Mouse (Mus musculus) hindbrain, postnatal 0 days (tissue): ENCODE data around the gene Nmnat3. TPM values are rescaled to one million over a fixed set of nuclear protein-coding genes. Genes with fewer than 3 reads are reported as not detected.
A peak's percentile ranks its signal among the peaks of the same experiment; 100 is the strongest.
"Not testable (repeated sequence)": the region's sequence is repeated elsewhere in the genome, so short reads cannot be mapped to it uniquely, and the experiment has no call there.

Experiments used
- ATAC-seq: fragments of 200-750 bp; cut with Nextera tagmentation; 2 replicates; pipeline ENCODE4 v1.8.0; 2017; ENCODE audit warnings: mild to moderate bottlenecking, moderate TSS enrichment, moderate library complexity
- DNase-seq: peaks from one replicate; pipeline ENCODE4 v3.0.0-alpha.2; 2015; ENCODE audit warnings: low spot score
- H3K27ac ChIP-seq: fragments of 300-500 bp; sonication (generic); 2 replicates; pipeline ENCODE4 v1.5.1; 2014; ENCODE audit warnings: mild to moderate bottlenecking
- H3K27me3 ChIP-seq: fragments of 300-500 bp; sonication (generic); 2 replicates; pipeline ENCODE4 v1.6.1; 2014; ENCODE audit warnings: low read length, mixed read lengths; ENCODE audit not compliant: insufficient read depth
- H3K36me3 ChIP-seq: fragments of 300-500 bp; sonication (generic); 2 replicates; pipeline ENCODE4 v1.6.1; 2014; ENCODE audit warnings: low read length, mixed read lengths; ENCODE audit not compliant: insufficient read depth
- H3K4me1 ChIP-seq: fragments of 300-500 bp; sonication (generic); 2 replicates; pipeline ENCODE4 v1.6.1; 2014; ENCODE audit warnings: antibody characterized with exemption, low read length, mixed read lengths; ENCODE audit not compliant: insufficient read depth
- H3K4me2 ChIP-seq: fragments of 300-500 bp; sonication (generic); 2 replicates; pipeline ENCODE4 v1.6.1; 2014; ENCODE audit warnings: low read depth, mild to moderate bottlenecking, low read length, moderate library complexity, mixed read lengths
- H3K4me3 ChIP-seq: fragments of 300-500 bp; sonication (generic); 2 replicates; pipeline ENCODE4 v1.5.1; 2014; ENCODE audit warnings: low read length
- H3K9ac ChIP-seq: fragments of 300-500 bp; sonication (generic); replicated peaks from 2 replicates; pipeline ENCODE4 v1.6.1; 2014; ENCODE audit warnings: mild to moderate bottlenecking, low read length, moderate library complexity, mixed read lengths
- H3K9me3 ChIP-seq: fragments of 300-500 bp; sonication (generic); 2 replicates; pipeline ENCODE4 v1.6.1; 2016; ENCODE audit warnings: low read length, mixed read lengths
- CTCF ChIP-seq: IDR thresholded peaks from 2 replicates; pipeline ENCODE4 v1.5.1; 2016; ENCODE audit warnings: antibody characterized with exemption, control low read depth, low read depth
- WGBS: fragments of 180-500 bp; shearing (Covaris S2); extraction: QIAGEN DNeasy Blood & Tissue Kit; methylation state at CpG from one replicate; pipeline ENCODE4 v1.1.7; 2014; 5-methylcytosine and 5-hydroxymethylcytosine counted together
- polyA plus RNA-seq: library from polyadenylated mRNA; unstranded; fragments of >200 nt; fragmentation: Nextera tagmentation; extraction: Ambion mirVana; gene quantifications from 2 replicates; pipeline ENCODE4 v1.2.1, GENCODE M21; 2015
- total RNA-seq: library from RNA; depleted of rRNA; stranded (reverse); fragments of >200 nt; gene quantifications from 2 replicates; pipeline ENCODE4 v1.2.3, GENCODE M21; 2014; rRNA removed

Gene Nmnat3
- total RNA-seq (1.3 and 3.1 TPM in 2 replicates), polyA plus RNA-seq (1.5 and 1.7 TPM in 2 replicates)

DNA sequence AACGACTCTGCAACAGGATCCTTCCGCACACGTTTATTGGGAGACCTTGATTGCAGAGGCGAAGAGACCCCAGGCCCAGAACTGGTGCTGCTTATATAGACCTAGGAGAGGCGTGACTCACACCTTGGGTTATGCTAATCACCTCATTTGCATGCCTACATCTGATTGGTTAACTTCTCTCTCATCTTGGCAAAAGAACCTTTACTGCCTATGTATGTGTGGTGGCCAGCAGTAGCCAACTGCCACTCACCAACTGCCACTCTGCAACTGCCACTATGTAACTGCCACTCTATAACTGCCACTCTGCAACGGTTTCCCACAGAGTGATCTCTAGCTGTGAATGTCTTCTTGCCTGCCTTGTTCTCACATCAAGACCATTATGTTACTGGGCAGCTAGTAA lies at the start of gene Nmnat3:
Nmnat3 (plus strand) TSS at position 301 of the 400 bp plus-strand sequence.
- not testable (repeated sequence) for ATAC-seq, H3K9me3 ChIP-seq, H3K4me1 ChIP-seq, H3K27me3 ChIP-seq, H3K27ac ChIP-seq, H3K4me2 ChIP-seq, H3K4me3 ChIP-seq, H3K9ac ChIP-seq, DNase-seq, H3K36me3 ChIP-seq
- whole genome bisulfite sequencing, result 77% methylated on average over 6 of the region's 6 CpGs

DNA sequence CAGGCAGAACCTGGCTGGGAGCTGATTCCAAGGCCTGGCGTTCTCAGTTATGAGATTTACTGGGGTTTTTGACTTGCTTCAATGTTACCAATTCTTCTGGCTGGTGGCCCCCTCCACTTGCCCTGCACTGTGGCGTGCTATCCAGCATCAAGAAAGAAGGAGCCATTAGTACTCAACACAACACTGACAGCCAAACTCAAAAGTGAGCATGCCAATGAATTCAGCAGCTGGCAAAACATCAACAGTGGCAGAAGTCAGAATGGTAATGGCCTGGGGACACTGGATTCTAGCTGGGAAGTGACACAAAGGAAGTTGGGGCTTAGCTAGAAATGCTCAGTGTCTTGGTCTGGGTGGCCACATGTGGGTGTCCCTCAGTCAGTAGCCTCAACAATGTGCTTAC lies 43.8 kb upstream of the Nmnat3 start:
- no peak for TF ChIP-seq CTCF
- no peak for ATAC-seq
- 81% methylated on average over 2 of the region's 2 CpGs for WGBS
- Histone ChIP-seq H3K27ac (no peak overlapping the region), H3K36me3 (no peaks in the 10 kb centered on the region), H3K4me3 (no peak overlapping the region), H3K9ac (no peak overlapping the region), H3K9me3 (no peaks in the 10 kb centered on the region), H3K4me2 (no peak overlapping the region), H3K4me1 (no peaks in the 10 kb centered on the region), H3K27me3 (no peaks in the 10 kb centered on the region)
- no peak for DNase-seq

- TF ChIP-seq CTCF, result peak; percentile 91
Observed at GRCm38 (mm10) chr9:98244223-98244622, 43.0 kb upstream of the Nmnat3 start.

DNA sequence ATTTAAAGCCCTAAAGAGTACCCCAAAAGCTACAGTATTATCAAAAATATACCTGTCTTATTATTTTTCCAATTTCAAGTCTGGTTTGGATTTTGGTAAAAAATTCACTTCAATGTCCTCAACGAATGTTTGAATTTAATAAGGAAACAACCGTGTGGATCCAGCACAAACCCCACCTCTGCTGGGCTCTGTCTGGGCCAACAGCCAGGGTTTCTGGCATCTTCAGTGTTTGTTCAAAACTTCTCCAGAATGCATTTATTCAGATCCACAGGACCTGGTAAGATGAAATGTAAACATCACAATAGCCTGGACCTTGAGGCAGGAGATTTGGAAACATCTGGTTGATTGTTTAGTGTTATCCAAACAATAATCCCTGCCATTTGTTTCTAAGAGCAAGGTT lies 42.0 kb upstream of the Nmnat3 start:
- no peak for TF ChIP-seq CTCF
- Histone ChIP-seq H3K36me3 (no peaks in the 10 kb centered on the region), H3K4me2 (no peak overlapping the region), H3K4me3 (no peak overlapping the region), H3K4me1 (no peaks in the 10 kb centered on the region), H3K9ac (no peak overlapping the region), H3K27me3 (no peaks in the 10 kb centered on the region), H3K9me3 (no peaks in the 10 kb centered on the region), H3K27ac (no peak overlapping the region)
- DNase-seq (no peak), ATAC-seq (no peak)
- WGBS, result 55% methylated on average over 2 of the region's 2 CpGs

More at GRCm38 (mm10) chr9:98244223-98244622, 43.0 kb upstream of the Nmnat3 start:
- WGBS, result 36% methylated on average over 2 of the region's 2 CpGs
- ATAC-seq (peak; percentile 88), DNase-seq (peak; percentile 90)
- H3K27ac ChIP-seq, result no peak overlapping the region
- H3K36me3 ChIP-seq, result no peaks in the 10 kb centered on the region
- no peak overlapping the region for H3K4me2 ChIP-seq
- no peak overlapping the region for H3K4me3 ChIP-seq
- H3K27me3 ChIP-seq, result no peaks in the 10 kb centered on the region
- H3K4me1 ChIP-seq, result no peaks in the 10 kb centered on the region
- no peak overlapping the region for H3K9ac ChIP-seq
- no peaks in the 10 kb centered on the region for H3K9me3 ChIP-seq

- ATAC-seq (no peak), DNase-seq (no peak)
- H3K4me1 ChIP-seq, result no peaks in the 10 kb centered on the region
- H3K27ac ChIP-seq, result no peak overlapping the region
- no peaks in the 10 kb centered on the region for H3K36me3 ChIP-seq
- H3K9me3 ChIP-seq, result no peaks in the 10 kb centered on the region
- H3K4me3 ChIP-seq, result no peak overlapping the region
- no peaks in the 10 kb centered on the region for H3K27me3 ChIP-seq
- WGBS, result 100% methylated on average over 1 of the region's 1 CpGs
- TF ChIP-seq CTCF, result no peak
- H3K4me2 ChIP-seq, result no peak overlapping the region
- no peak overlapping the region for H3K9ac ChIP-seq
Observed at GRCm38 (mm10) chr9:98246351-98246750, 40.9 kb upstream of the Nmnat3 start.

DNA sequence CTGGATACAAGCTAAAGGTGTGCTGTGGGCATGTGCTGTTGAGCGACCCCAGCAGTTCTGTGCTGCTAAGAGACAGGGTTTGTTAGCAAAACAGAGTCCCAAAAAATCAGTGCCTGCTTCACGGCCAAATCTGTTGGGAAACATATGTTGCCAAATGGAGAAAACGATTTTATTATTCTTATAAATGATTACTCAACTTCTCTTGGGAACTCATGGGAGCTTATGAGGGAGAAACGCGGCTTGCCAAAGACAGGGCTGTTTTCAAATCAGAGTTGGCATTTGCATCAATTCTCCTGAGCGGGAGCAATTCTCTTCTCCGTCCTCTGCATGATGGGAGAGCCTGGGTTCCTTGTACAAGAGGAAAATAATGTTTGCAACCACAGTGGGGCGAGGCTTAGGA lies 27.0 kb upstream of the Nmnat3 start:
- 71% methylated on average over 8 of the region's 8 CpGs for WGBS
- DNase-seq, result no peak
- no peaks in the 10 kb centered on the region for H3K36me3 ChIP-seq
- ATAC-seq, result no peak
- no peak overlapping the region for H3K9ac ChIP-seq
- H3K4me3 ChIP-seq, result no peak overlapping the region
- H3K27me3 ChIP-seq, result no peaks in the 10 kb centered on the region
- no peaks in the 10 kb centered on the region for H3K4me1 ChIP-seq
- H3K4me2 ChIP-seq, result no peak overlapping the region
- H3K27ac ChIP-seq, result no peak overlapping the region
- no peak for TF ChIP-seq CTCF
- no peaks in the 10 kb centered on the region for H3K9me3 ChIP-seq

DNA sequence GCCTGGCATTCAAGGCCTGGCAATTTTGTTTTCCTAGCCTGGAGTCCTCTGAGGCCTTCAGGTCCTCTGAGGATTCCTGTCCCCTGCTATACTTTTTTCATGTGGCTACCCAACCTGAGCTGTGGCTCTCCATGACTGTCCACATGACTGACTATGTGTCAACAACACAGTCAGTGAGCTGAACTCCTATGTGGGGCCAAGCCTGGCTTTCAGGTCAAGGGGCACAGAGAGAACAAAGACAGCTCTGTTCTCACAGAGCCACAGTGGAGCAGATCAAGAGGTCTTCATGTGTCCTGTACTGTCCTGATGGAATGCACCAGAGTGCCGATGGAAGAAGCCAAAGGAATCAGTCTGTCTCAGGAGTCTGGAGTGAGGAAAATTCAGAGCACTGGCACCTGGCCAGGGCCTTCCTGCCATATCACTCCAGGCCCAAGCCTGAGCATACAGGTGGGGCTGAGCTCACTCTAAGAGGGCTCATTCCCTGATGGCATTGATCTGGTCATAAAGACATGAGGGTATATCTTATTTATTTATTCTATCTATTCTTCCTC lies 25.7 kb upstream of the Nmnat3 start:
- WGBS, result 4% methylated on average over 1 of the region's 1 CpGs

More for the DNA sequence above, 25.7 kb upstream of the Nmnat3 start:
- Histone ChIP-seq H3K9ac (no peak overlapping the region), H3K27me3 (no peaks in the 10 kb centered on the region), H3K36me3 (no peaks in the 10 kb centered on the region), H3K4me2 (no peak overlapping the region), H3K4me3 (no peak overlapping the region), H3K27ac (no peak overlapping the region), H3K4me1 (no peaks in the 10 kb centered on the region), H3K9me3 (no peaks in the 10 kb centered on the region)
- TF ChIP-seq CTCF, result no peak
- DNase-seq (no peak), ATAC-seq (no peak)
